Mouse (Mus musculus): ENCODE measurements around the gene Glmp.
"Not testable (repeated sequence)": the region's sequence is repeated elsewhere in the genome, so short reads cannot be mapped to it uniquely, and the experiment has no call there.

Gene Glmp

GRCm38 (mm10) chr3:88376644-88377043 lies 51.8 kb downstream of the Glmp start:
- not testable (repeated sequence) for DNase-seq (ENCODE audit: low read depth, low spot score)

- not testable (repeated sequence) for DNase-seq (ENCODE audit: low read depth, low spot score)
These were observed 53.8 kb downstream of the Glmp start, which contains the start of gene Bglap2 for GRCm38 (mm10) chr3:88378599-88378998. Gene Bglap2, minus strand, starts transcription at chr3:88378699.

Measured in skeletal muscle tissue, adult 2 months (tissue).